Mouse (Mus musculus): ENCODE measurements around the gene Tbc1d22b. TPM values are rescaled to one million over a fixed set of nuclear protein-coding genes. Genes with fewer than 3 reads are reported as not detected.

The Tbc1d22b gene
- polyA plus RNA-seq (2014; fragmentation: Nextera tagmentation; extraction: Ambion mirVana) = 25.8 and 27.7 TPM in 2 replicates

DNA sequence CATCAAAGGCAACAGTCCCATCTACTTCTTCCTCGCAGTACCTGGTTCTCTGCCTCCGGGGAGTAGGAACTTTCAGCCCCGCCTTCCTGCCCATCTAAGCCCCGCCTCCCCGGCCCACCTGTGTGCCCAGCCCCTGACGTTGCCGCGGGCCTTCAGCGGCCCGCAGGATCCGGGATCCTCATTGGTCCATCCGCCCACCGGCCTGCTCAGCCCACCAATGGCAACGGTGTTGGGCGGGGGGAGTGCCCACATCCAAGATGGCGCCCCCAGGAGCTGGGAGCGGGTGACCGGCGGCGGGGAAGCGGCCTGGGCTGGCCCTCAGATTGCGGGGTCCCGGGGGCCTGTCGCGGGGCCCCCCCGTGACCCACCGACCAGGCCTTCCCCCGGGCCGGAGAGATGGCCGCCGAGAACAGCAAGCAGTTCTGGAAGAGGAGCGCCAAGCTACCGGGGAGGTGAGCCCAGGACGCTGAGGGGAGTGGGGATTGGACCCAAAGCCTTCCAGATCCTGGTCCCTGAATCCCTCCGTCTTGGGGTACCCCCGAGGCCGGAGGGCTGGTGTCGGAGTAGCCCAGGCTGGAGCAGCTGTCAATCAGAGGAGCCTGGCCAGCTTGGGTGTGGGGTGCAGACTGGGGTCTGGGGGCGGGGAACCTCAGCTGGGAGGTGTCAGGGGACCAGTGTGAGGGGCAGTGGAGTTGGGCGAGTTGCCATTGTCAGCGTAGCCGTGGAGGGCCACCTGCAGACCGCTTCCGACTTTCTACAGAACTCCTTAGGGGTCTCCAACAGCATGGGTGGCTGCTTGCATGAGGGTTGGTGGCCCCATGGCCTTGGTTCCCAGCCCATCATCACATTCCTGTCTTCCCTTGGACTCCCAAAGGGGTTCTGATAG lies at the start of gene Tbc1d22b, which contains the start of gene Gm17657:
TSS of gene Tbc1d22b (plus strand) at position 243 of the 886 bp plus-strand sequence.
TSS of gene Gm17657 (minus strand) at position 96 of the 886 bp plus-strand sequence.
- peak within 1 kb of the TSS; percentile 92 for H3K4me2 ChIP-seq (ENCODE audit: low read length)
- WGBS = under 1% methylated on average over 44 of the region's 44 CpGs
- ATAC-seq (ENCODE audit: low FRiP score, low TSS enrichment) (peak; percentile 97), DNase-seq (peak; percentile 97)
- H3K27me3 ChIP-seq (ENCODE audit: control insufficient read depth, insufficient read depth, low read length) = no peaks in the 10 kb centered on the region
- H3K36me3 ChIP-seq (ENCODE audit: control insufficient read depth, insufficient read depth, low read length) = no peaks in the 10 kb centered on the region
- H3K4me3 ChIP-seq (replicated peaks; ENCODE audit: low read depth, low read length) = peak within 1 kb of the TSS; percentile 91
- H3K9ac ChIP-seq (replicated peaks; ENCODE audit: low read length) = peak within 1 kb of the TSS; percentile 94
- peak within 1 kb of the TSS; percentile 33; the same call in 1 of the 2 replicates for H3K27ac ChIP-seq (replicated peaks; ENCODE audit: low read depth, low read length)
- peaks cover 14% of the 10 kb centered on the region for H3K4me1 ChIP-seq (ENCODE audit: control insufficient read depth, insufficient read depth, low read length)
- no peaks in the 10 kb centered on the region for H3K9me3 ChIP-seq (ENCODE audit: control insufficient read depth, low read length)

DNA sequence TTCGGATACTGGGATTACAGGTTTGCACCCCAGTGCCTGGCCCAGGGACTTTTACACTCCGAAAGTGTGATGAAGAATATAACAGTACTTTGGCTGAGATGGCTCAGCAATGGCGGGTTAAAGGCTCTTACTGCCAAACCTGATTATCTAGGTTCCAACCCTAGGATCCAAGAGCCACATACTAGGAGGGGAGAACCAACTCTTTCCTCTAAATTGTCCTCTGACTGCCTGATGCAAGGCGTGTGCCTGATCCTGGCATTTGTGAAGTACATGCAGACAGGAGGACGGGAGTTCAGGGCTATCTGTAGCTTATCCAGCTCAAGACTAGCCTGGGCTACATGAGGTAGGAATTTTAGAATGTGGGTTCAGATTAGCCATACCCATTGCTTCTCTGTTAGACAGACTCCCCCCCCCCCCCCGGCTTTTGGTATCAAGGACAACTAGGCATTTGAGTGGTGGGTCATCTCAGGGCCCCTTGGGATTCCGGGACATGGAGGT lies 49.3 kb upstream of the Tbc1d22b start:
- no peak overlapping the region for H3K4me2 ChIP-seq (ENCODE audit: low read length)
- no peak overlapping the region for H3K4me3 ChIP-seq (replicated peaks; ENCODE audit: low read depth, low read length)
- H3K9me3 ChIP-seq (ENCODE audit: control insufficient read depth, low read length) = no peaks in the 10 kb centered on the region
- 79% methylated on average over 7 of the region's 7 CpGs for WGBS
- no peaks in the 10 kb centered on the region for H3K27me3 ChIP-seq (ENCODE audit: control insufficient read depth, insufficient read depth, low read length)
- no peak overlapping the region for H3K9ac ChIP-seq (replicated peaks; ENCODE audit: low read length)
- no peak overlapping the region for H3K27ac ChIP-seq (replicated peaks; ENCODE audit: low read depth, low read length)
- DNase-seq (no peak), ATAC-seq (ENCODE audit: low FRiP score, low TSS enrichment) (no peak)
- no peaks in the 10 kb centered on the region for H3K4me1 ChIP-seq (ENCODE audit: control insufficient read depth, insufficient read depth, low read length)
- no peaks in the 10 kb centered on the region for H3K36me3 ChIP-seq (ENCODE audit: control insufficient read depth, insufficient read depth, low read length)

DNA sequence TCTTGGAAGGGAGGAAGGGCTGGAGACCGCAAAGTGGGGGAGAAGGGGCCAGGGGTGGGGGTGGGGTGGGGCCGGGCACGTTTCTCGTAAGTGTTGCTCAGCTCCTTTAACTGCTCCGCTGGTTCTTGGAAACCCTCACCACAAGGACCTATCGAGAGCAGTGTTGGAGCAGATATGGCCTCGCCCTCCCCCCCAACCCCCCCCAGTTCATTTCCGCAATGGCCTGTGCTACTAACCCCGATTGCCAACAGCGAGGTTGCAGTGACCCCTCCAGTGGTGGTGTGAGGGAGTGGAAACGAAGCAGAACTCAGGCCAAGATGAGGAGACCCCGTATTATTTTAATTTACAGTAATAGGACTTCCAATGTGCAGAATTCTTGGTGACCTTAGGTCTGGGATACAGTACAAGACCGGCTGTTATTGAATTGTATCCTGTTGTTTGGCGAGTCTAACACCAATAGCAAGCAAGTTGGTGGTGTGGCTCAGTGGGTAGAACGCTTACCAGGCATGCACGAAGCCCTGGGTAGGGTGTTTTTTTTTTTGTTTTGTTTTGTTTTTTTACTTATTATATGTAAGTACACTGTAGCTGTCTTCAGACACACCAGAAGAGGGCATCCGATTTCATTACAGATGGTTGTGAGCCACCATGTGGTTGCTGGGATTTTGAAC lies 48.6 kb upstream of the Tbc1d22b start:
- H3K4me3 ChIP-seq (replicated peaks; ENCODE audit: low read depth, low read length) = no peak overlapping the region
- ATAC-seq (ENCODE audit: low FRiP score, low TSS enrichment) (no peak), DNase-seq (no peak)
- no peaks in the 10 kb centered on the region for H3K27me3 ChIP-seq (ENCODE audit: control insufficient read depth, insufficient read depth, low read length)
- H3K27ac ChIP-seq (replicated peaks; ENCODE audit: low read depth, low read length) = no peak overlapping the region
- H3K4me2 ChIP-seq (ENCODE audit: low read length) = no peak overlapping the region
- H3K36me3 ChIP-seq (ENCODE audit: control insufficient read depth, insufficient read depth, low read length) = no peaks in the 10 kb centered on the region
- WGBS = 80% methylated on average over 17 of the region's 17 CpGs
- no peak overlapping the region for H3K9ac ChIP-seq (replicated peaks; ENCODE audit: low read length)
- H3K9me3 ChIP-seq (ENCODE audit: control insufficient read depth, low read length) = no peaks in the 10 kb centered on the region
- H3K4me1 ChIP-seq (ENCODE audit: control insufficient read depth, insufficient read depth, low read length) = no peaks in the 10 kb centered on the region

DNA sequence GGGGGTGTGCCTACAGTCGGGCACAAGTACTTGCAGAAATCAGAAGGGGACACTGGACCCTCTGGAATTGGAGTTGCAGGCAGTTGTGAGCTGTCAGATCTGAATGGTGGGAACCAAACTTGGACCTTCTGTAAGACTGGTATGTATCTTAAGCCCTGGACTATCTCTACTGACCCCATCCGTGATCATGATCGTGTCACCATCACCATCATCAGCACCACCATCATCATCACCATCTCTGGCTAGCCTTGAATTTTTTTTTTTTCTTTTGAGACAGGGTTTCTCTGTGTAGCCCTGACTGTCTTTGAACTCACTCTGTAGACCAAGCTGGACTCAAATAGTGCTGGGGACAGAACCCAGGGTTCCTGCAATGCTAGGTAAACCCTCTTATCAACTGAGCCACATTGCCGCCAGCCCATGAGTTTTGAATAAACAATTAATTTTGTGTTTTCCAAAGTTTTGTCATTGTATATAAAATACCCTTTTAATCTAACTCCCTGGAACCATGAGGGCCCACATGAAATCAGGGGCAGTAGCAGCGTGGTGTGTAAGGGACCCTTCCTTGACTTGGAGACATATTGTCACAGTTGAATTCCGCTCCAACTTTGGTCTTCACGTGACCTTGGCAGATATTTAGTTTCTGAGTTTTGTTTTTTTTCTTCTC lies 47.4 kb upstream of the Tbc1d22b start:
- DNase-seq = no peak
- Histone ChIP-seq H3K4me3 (replicated peaks; ENCODE audit: low read depth, low read length) (no peak overlapping the region), H3K36me3 (ENCODE audit: control insufficient read depth, insufficient read depth, low read length) (no peaks in the 10 kb centered on the region), H3K27ac (replicated peaks; ENCODE audit: low read depth, low read length) (no peak overlapping the region), H3K9me3 (ENCODE audit: control insufficient read depth, low read length) (no peaks in the 10 kb centered on the region), H3K27me3 (ENCODE audit: control insufficient read depth, insufficient read depth, low read length) (no peaks in the 10 kb centered on the region), H3K9ac (replicated peaks; ENCODE audit: low read length) (no peak overlapping the region), H3K4me1 (ENCODE audit: control insufficient read depth, insufficient read depth, low read length) (no peaks in the 10 kb centered on the region), H3K4me2 (ENCODE audit: low read length) (no peak overlapping the region)
- no peak for ATAC-seq (ENCODE audit: low FRiP score, low TSS enrichment)
- 79% methylated on average over 7 of the region's 7 CpGs for WGBS

GRCm38 (mm10) chr17:29502669-29503665 lies 46.6 kb upstream of the Tbc1d22b start:
- Histone ChIP-seq H3K27ac (replicated peaks; ENCODE audit: low read depth, low read length) (no peak overlapping the region), H3K4me3 (replicated peaks; ENCODE audit: low read depth, low read length) (no peak overlapping the region), H3K27me3 (ENCODE audit: control insufficient read depth, insufficient read depth, low read length) (no peaks in the 10 kb centered on the region), H3K4me1 (ENCODE audit: control insufficient read depth, insufficient read depth, low read length) (no peaks in the 10 kb centered on the region), H3K36me3 (ENCODE audit: control insufficient read depth, insufficient read depth, low read length) (no peaks in the 10 kb centered on the region), H3K9me3 (ENCODE audit: control insufficient read depth, low read length) (no peaks in the 10 kb centered on the region), H3K4me2 (ENCODE audit: low read length) (0 out of 2 replicates have a peak overlapping the region, but pooled peaks have one; percentile 4), H3K9ac (replicated peaks; ENCODE audit: low read length) (no peak overlapping the region)
- DNase-seq (no peak), ATAC-seq (ENCODE audit: low FRiP score, low TSS enrichment) (no peak)
- WGBS = 24% methylated on average over 32 of the region's 32 CpGs

DNA sequence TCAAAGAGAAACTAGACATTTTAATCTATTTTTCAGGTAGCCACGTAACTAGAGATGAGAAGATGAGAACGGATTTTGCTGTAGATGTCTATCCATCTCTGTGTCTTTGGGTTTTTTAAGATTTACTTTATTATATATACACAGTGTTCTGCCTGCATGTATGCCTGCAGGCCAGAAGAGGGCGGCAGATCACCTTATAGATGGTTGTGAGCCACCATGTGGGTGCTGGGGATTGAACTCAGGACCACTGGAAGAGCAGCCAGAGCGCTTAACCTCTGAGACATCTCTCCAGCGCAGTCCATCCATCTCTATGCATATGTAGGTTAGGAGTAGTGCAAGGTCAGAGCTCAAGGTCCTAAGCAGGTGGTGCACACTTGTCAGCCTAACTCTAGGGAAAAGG lies 45.9 kb upstream of the Tbc1d22b start:
- Histone ChIP-seq H3K27ac (replicated peaks; ENCODE audit: low read depth, low read length) (no peak overlapping the region), H3K4me3 (replicated peaks; ENCODE audit: low read depth, low read length) (no peak overlapping the region), H3K9me3 (ENCODE audit: control insufficient read depth, low read length) (no peaks in the 10 kb centered on the region), H3K4me1 (ENCODE audit: control insufficient read depth, insufficient read depth, low read length) (no peaks in the 10 kb centered on the region), H3K36me3 (ENCODE audit: control insufficient read depth, insufficient read depth, low read length) (no peaks in the 10 kb centered on the region), H3K9ac (replicated peaks; ENCODE audit: low read length) (no peak overlapping the region), H3K27me3 (ENCODE audit: control insufficient read depth, insufficient read depth, low read length) (no peaks in the 10 kb centered on the region), H3K4me2 (ENCODE audit: low read length) (no peak overlapping the region)
- DNase-seq = no peak
- WGBS = 78% methylated on average over 5 of the region's 5 CpGs
- no peak for ATAC-seq (ENCODE audit: low FRiP score, low TSS enrichment)

- Histone ChIP-seq H3K4me1 (ENCODE audit: control insufficient read depth, insufficient read depth, low read length) (no peaks in the 10 kb centered on the region), H3K9ac (replicated peaks; ENCODE audit: low read length) (no peak overlapping the region), H3K27me3 (ENCODE audit: control insufficient read depth, insufficient read depth, low read length) (no peaks in the 10 kb centered on the region), H3K4me2 (ENCODE audit: low read length) (no peak overlapping the region), H3K27ac (replicated peaks; ENCODE audit: low read depth, low read length) (no peak overlapping the region), H3K4me3 (replicated peaks; ENCODE audit: low read depth, low read length) (no peak overlapping the region), H3K9me3 (ENCODE audit: control insufficient read depth, low read length) (no peaks in the 10 kb centered on the region), H3K36me3 (ENCODE audit: control insufficient read depth, insufficient read depth, low read length) (no peaks in the 10 kb centered on the region)
- 80% methylated on average over 12 of the region's 12 CpGs for WGBS
- DNase-seq (no peak), ATAC-seq (ENCODE audit: low FRiP score, low TSS enrichment) (no peak)
Measured at GRCm38 (mm10) chr17:29508927-29509608, 40.5 kb upstream of the Tbc1d22b start.

All from midbrain, embryonic 14.5 days (tissue).